Mouse (Mus musculus): Measurements from ENCODE around the gene BC067074. TPM values are rescaled to one million over a fixed set of nuclear protein-coding genes. Genes with fewer than 3 reads are reported as not detected.
"Not testable (repeated sequence)": the region's sequence is repeated elsewhere in the genome, so short reads cannot be mapped to it uniquely, and the experiment has no call there.

Gene BC067074
- total RNA-seq (2012; rRNA removed), result 4.1 and 6.6 TPM in 2 replicates

DNA sequence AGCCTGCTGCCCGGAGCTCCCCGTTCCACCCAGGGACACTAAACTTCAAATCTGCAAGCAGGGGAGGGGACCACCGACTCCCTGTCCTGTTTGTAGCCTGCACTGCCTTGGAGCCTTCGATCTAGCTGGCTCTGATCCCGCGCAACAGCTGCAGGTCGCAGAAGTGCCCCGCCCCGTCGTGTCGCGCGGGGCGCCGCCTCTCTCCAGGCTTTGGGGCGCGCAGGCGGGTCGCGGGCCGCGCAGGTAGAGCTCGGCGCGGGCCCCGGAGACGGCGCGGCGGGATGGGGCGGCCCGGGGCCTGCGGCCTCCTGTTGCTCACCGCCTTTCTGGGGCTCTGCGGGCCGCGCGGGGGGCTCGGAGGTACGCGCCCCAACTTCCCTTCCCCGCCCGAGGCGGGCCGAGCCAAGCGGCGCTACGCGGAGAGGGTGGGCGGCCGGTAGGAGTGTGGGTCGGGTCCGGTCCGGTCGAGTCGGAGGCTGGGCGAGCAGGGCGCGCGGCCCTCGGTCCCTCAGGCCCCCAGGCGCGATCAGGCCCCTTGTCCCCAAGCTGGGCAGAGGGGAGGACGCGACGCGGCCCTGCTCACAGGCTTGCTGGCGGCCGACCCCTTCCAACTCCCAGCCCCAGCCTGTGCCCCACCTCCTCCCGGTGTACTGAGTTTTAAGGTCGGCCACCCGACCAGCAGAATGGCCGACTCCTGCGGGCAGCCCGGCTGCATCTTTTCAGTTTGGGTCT is at the start of gene BC067074:
BC067074 (plus strand) TSS at position 185 of the 732 bp plus-strand sequence.
- H3K9me3 ChIP-seq (ENCODE audit: control insufficient read depth, insufficient read depth, low read depth, low read length), result no peaks in the 10 kb centered on the region
- no peak for DNase-seq (ENCODE audit: low read depth, low spot score)
- H3K4me3 ChIP-seq (ENCODE audit: insufficient read depth in 1 of 2, low read depth in 1 of 2, low read length in 2 of 2, poor library complexity in 1 of 2, severe bottlenecking in 1 of 2), result peak within 1 kb of the TSS; percentile 76 to 91
- H3K27ac ChIP-seq (ENCODE audit: insufficient read depth, low read depth, low read length, poor library complexity, severe bottlenecking), result no peak within 1 kb of the TSS
- TF ChIP-seq ZNF384 (IDR thresholded peaks at IDR 0.05; ENCODE audit: low read depth, low read length), result no peak
- TF ChIP-seq HCFC1 (IDR thresholded peaks at IDR 0.05; ENCODE audit: borderline replicate concordance, insufficient read depth, low read length), result 0 out of 2 replicates have a peak, but pooled peaks have one; percentile 34
- H3K36me3 ChIP-seq (ENCODE audit: control insufficient read depth, insufficient read depth, low read length, poor library complexity, severe bottlenecking), result no peaks in the 10 kb centered on the region
- in situ Hi-C loops (cut with MboI; ENCODE audit: low sequenced_read_pairs in 2 of 2, unreplicated experiment in 2 of 2), result no loop called here
- peak within 1 kb of the TSS; percentile 89 for H3K9ac ChIP-seq (ENCODE audit: insufficient read depth, low read depth, low read length, poor library complexity, severe bottlenecking)
- H3K4me1 ChIP-seq (ENCODE audit: control insufficient read depth in 2 of 2, insufficient read depth in 2 of 2, low read length in 2 of 2, poor library complexity in 1 of 2), result peaks cover 0 to 4% of the 10 kb centered on the region in 2 experiments; a peak in 1 of 4 replicates

- Histone ChIP-seq H3K9ac (ENCODE audit: insufficient read depth, low read depth, low read length, poor library complexity, severe bottlenecking) (no peak overlapping the region), H3K9me3 (ENCODE audit: control insufficient read depth, insufficient read depth, low read depth, low read length) (no peaks in the 10 kb centered on the region), H3K4me1 (ENCODE audit: control insufficient read depth in 2 of 2, insufficient read depth in 2 of 2, low read length in 2 of 2, poor library complexity in 1 of 2) (peaks cover 0 to 9% of the 10 kb centered on the region in 2 experiments; a peak in 2 of 4 replicates), H3K36me3 (ENCODE audit: control insufficient read depth, insufficient read depth, low read length, poor library complexity, severe bottlenecking) (no peaks in the 10 kb centered on the region), H3K4me3 (ENCODE audit: insufficient read depth in 1 of 2, low read depth in 1 of 2, low read length in 2 of 2, poor library complexity in 1 of 2, severe bottlenecking in 1 of 2) (no peak overlapping the region), H3K27ac (ENCODE audit: insufficient read depth, low read depth, low read length, poor library complexity, severe bottlenecking) (no peak overlapping the region)
- in situ Hi-C loops (cut with MboI; ENCODE audit: low sequenced_read_pairs in 2 of 2, unreplicated experiment in 2 of 2), result no loop called here
- no peak for DNase-seq (ENCODE audit: low read depth, low spot score)
- TF ChIP-seq CHD2 (IDR thresholded peaks at IDR 0.05; ENCODE audit: low read depth, low read length), result no peak
- TF ChIP-seq ZC3H11A (IDR thresholded peaks at IDR 0.05; ENCODE audit: borderline replicate concordance, low read depth, low read length), result no peak
- TF ChIP-seq ZNF384 (IDR thresholded peaks at IDR 0.05; ENCODE audit: low read depth, low read length), result no peak
- no peak for TF ChIP-seq MAFK (IDR thresholded peaks at IDR 0.05; ENCODE audit: insufficient read depth, low read depth, low read length)
- no peak for TF ChIP-seq HCFC1 (IDR thresholded peaks at IDR 0.05; ENCODE audit: borderline replicate concordance, insufficient read depth, low read length)
Measured at GRCm38 (mm10) chr13:113245025-113245424, 47.9 kb upstream of the BC067074 start.

DNA sequence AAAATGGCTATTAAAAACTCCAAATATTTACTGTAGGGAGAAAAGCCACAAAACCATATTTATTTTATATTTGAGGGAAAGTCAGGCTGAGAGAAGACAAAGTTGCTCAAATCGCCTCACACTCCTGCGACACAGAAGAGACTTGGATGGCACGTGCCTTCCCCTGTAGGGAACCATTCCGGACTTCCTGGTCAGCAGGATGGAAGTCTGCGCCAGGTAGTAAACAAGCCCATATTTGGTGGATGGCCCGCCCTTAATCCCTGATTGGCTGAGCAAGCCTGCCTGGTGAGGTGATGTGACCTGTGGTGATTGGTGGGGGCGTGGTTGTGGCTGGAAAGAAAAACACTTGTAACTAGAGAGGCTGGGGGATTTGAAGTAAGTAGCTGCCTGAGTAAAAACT is 40.4 kb upstream of the BC067074 start:
- H3K9me3 ChIP-seq (ENCODE audit: control insufficient read depth, insufficient read depth, low read depth, low read length); H3K9ac ChIP-seq (ENCODE audit: insufficient read depth, low read depth, low read length, poor library complexity, severe bottlenecking); H3K4me3 ChIP-seq (ENCODE audit: insufficient read depth in 1 of 2, low read depth in 1 of 2, low read length in 2 of 2, poor library complexity in 1 of 2, severe bottlenecking in 1 of 2); DNase-seq (ENCODE audit: low read depth, low spot score); H3K36me3 ChIP-seq (ENCODE audit: control insufficient read depth, insufficient read depth, low read length, poor library complexity, severe bottlenecking); H3K4me1 ChIP-seq (ENCODE audit: control insufficient read depth in 2 of 2, insufficient read depth in 2 of 2, low read length in 2 of 2, poor library complexity in 1 of 2): not testable (repeated sequence)
- in situ Hi-C loops (cut with MboI; ENCODE audit: low sequenced_read_pairs in 2 of 2, unreplicated experiment in 2 of 2), result loop anchor here (10.0 to 25.0 kb wide), 2 partner anchors 190 to 208 kb away; partner anchors contain the start of gene Gpx8 (in 1 of the 2)
- peak overlapping the region; percentile 48; the same call in 1 of the 2 replicates for H3K27ac ChIP-seq (ENCODE audit: insufficient read depth, low read depth, low read length, poor library complexity, severe bottlenecking)

- Histone ChIP-seq H3K27ac (ENCODE audit: insufficient read depth, low read depth, low read length, poor library complexity, severe bottlenecking) (no peak overlapping the region), H3K9ac (ENCODE audit: insufficient read depth, low read depth, low read length, poor library complexity, severe bottlenecking) (no peak overlapping the region), H3K9me3 (ENCODE audit: control insufficient read depth, insufficient read depth, low read depth, low read length) (no peaks in the 10 kb centered on the region), H3K36me3 (ENCODE audit: control insufficient read depth, insufficient read depth, low read length, poor library complexity, severe bottlenecking) (no peaks in the 10 kb centered on the region), H3K4me1 (ENCODE audit: control insufficient read depth in 2 of 2, insufficient read depth in 2 of 2, low read length in 2 of 2, poor library complexity in 1 of 2) (peaks cover 0 to 3% of the 10 kb centered on the region in 2 experiments; a peak in 2 of 4 replicates), H3K4me3 (ENCODE audit: insufficient read depth in 1 of 2, low read depth in 1 of 2, low read length in 2 of 2, poor library complexity in 1 of 2, severe bottlenecking in 1 of 2) (no peak overlapping the region)
- TF ChIP-seq ZC3H11A (IDR thresholded peaks at IDR 0.05; ENCODE audit: borderline replicate concordance, low read depth, low read length), result no peak
- no peak for TF ChIP-seq MAFK (IDR thresholded peaks at IDR 0.05; ENCODE audit: insufficient read depth, low read depth, low read length)
- no peak for TF ChIP-seq CHD2 (IDR thresholded peaks at IDR 0.05; ENCODE audit: low read depth, low read length)
- no peak for TF ChIP-seq ZNF384 (IDR thresholded peaks at IDR 0.05; ENCODE audit: low read depth, low read length)
- TF ChIP-seq HCFC1 (IDR thresholded peaks at IDR 0.05; ENCODE audit: borderline replicate concordance, insufficient read depth, low read length), result no peak
- in situ Hi-C loops (cut with MboI; ENCODE audit: low sequenced_read_pairs in 2 of 2, unreplicated experiment in 2 of 2), result loop anchor here (10.0 to 25.0 kb wide), 2 partner anchors 194 to 212 kb away; partner anchors contain the start of gene Gpx8 (in 1 of the 2)
- no peak for DNase-seq (ENCODE audit: low read depth, low spot score)
Measured at GRCm38 (mm10) chr13:113256766-113257165, 36.2 kb upstream of the BC067074 start.
